Mouse (Mus musculus) kidney, postnatal 14 days (tissue): ENCODE results near the gene Rnps1.

Experiments used
- DNase-seq: peaks from one replicate; pipeline ENCODE4 v3.0.0; 2022; ENCODE audit warnings: mixed read lengths

Rnps1 gene

DNA sequence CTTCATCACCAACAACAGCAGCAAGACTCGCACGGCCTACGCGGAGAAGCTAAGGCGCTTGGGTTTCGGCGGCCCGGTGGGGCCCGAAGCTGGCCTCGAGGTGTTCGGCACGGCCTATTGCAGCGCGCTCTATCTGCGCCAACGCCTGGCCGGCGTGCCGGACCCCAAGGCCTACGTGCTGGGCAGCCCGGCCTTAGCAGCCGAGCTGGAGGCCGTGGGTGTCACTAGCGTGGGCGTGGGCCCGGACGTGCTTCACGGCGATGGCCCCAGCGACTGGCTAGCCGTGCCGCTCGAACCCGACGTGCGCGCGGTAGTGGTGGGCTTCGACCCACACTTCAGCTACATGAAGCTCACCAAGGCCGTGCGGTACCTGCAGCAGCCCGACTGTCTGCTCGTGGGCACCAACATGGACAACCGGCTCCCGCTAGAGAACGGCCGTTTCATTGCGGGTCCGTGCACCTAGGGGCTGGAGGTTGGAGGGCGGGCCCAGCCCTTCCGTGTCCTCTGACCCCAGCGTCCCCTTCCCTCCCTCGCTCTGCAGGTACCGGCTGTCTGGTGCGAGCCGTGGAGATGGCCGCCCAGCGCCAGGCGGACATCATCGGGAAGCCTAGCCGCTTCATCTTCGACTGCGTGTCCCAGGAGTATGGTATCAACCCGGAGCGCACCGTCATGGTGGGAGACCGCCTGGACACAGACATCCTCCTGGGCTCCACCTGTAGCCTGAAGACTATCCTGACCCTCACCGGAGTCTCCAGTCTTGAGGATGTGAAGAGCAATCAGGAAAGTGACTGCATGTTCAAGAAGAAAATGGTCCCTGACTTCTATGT, 56.5 kb downstream of the Rnps1 start:
- peak; percentile 54 for DNase-seq

DNA sequence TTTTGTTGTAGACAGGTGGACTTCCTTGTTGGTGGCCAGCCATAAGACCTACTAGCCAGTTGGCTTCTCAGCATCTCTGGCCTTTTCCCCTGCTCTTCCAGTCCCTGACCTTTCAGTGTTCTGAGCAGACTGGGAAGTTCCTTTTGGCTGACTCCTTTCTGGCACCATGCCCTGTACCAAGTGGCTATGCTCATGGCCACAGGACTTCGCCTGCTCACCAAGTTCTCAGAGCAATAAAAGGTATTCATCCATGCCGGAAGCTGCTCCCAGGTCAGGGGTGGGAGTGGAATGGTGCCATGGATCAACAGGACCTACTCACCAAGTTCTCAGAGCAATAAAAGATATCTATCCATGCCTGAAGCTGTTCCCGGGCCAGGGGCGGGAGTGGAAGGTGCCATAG, 58.1 kb downstream of the Rnps1 start:
- peak; percentile 90 for DNase-seq

DNA sequence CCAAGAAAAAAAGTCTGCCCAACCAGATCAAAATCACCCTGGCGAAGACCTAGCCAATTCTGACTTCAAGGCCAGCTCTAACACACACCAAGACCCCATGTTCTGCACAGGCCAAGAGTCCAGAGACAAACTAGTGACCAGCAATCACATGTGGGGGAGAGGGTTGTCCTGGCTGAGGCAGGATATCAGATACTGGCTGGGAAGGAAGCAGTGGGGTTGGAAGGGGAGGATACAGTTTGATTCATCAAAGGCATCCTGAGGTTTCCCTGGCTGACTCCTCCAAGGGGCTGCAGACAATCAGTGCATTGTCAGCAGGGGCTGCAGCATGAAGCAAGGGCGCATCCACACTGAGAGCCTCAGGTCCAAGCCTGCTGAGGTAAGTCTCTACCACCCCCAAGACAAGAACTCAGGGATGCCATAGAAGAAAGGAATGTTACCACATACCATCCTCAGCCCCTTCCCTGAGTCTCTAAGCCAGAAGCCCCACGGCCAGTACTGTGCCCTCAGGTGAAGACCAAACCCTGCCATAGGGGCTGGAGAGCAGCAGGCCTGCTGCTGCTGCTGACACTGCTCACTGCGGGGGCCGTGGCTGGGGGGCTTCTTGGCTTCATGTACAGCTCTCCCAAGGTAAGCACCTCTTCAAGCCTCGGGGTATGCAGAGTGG, 59.4 kb downstream of the Rnps1 start, which contains the start of gene Bricd5:
Gene Bricd5 (plus strand): TSS at position 273 of the 664 bp plus-strand sequence.
- no peak for DNase-seq

DNA sequence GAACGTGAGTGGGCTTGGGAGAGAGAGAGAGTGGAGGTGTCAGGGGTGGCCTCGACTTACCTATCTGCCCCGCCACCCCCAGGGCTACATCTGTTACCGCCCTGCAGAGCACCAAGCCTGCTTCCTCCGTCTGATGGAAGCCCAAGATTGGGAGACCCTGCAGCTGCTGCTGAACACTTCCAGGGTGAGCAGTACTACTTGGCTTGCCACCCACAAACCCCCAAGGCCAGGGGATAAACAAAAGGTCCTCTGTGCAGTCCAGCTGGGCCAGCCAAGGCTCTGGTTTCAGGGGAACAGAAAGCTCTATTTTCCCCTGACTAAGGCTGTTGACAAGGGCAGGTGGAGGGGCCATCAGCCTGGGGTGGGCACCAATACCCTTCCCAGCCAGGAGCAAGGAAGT, 60.2 kb downstream of the Rnps1 start:
- DNase-seq: no peak
